In the genomic region with DNA sequence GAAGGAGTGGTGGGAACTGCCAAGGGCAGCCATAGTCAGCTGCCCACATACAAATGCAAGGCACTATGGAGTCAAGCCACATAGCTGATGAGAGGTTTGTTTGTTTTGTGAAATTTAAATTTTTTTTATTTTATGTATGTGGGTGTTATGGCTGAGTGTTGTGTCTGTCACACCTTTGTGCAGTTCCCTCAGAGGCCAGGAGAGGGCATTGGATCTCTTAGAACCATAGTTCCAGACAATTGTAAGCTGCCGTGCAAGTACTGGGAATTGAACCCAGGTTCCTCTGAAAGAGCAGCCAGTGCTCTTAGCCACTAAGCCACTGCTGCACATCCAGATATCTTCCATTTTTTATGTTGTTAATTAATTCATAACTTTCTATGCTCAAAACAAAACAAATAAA, we compare ENCODE assay signal across 7 mouse cellular contexts.
A peak's percentile ranks its signal among the peaks of the same experiment; 100 is the strongest.
DNase-seq lines count a peak whose midpoint lies in the region; TF ChIP-seq lines count a peak whose summit lies in the region.

No protein-coding gene starts in this region.

- no peak for TF ChIP-seq EP300 in ES-Bruce4 (IDR thresholded peaks at IDR 0.05; ENCODE audit: insufficient read depth, low read depth, low read length)

- no peaks in the 10 kb centered on the region for H3K36me3 ChIP-seq in ES-Bruce4 (ENCODE audit: control insufficient read depth, insufficient read depth, low read length, poor library complexity, severe bottlenecking)

- TF ChIP-seq CTCF in layer of hippocampus, adult 2 months (conservative IDR thresholded peaks at IDR 0.05) = peak; percentile 59
- peak; percentile 38 for TF ChIP-seq CTCF in ES-Bruce4 (IDR thresholded peaks at IDR 0.05; ENCODE audit: low read depth, low read length)

- no peaks in the 10 kb centered on the region for H3K9me3 ChIP-seq in ES-Bruce4 (replicated peaks; ENCODE audit: control insufficient read depth, insufficient read depth, low read length, poor library complexity, severe bottlenecking)

- H3K27me3 ChIP-seq in ES-Bruce4 (ENCODE audit: control insufficient read depth, insufficient read depth, low read length, poor library complexity, severe bottlenecking) = no peaks in the 10 kb centered on the region

- no peak overlapping the region for H3K27ac ChIP-seq in layer of hippocampus, adult 2 months
- H3K27ac ChIP-seq in ES-Bruce4 (ENCODE audit: insufficient read depth, low read length) = no peak overlapping the region

- TF ChIP-seq POLR2A in ES-Bruce4 (IDR thresholded peaks at IDR 0.05; ENCODE audit: insufficient read depth, low read length) = no peak

- DNase-seq in layer of hippocampus, adult 2 months (ENCODE audit: low spot score in 2 of 2) = no peak
- DNase-seq in layer of hippocampus, adult 18-20 months (ENCODE audit: low spot score in 2 of 2) = no peak
- peak; percentile 67 for DNase-seq in ZHBTc4 (ENCODE audit: low read depth, low spot score)
- peak; percentile 27 for DNase-seq in retina, embryonic 14.5 days (ENCODE audit: low spot score)
- no peak for DNase-seq in spleen, adult 18-20 months
- no peak for DNase-seq in MN1 (ENCODE audit: low spot score)

- no peak overlapping the region for H3K4me3 ChIP-seq in layer of hippocampus, adult 2 months
- H3K4me3 ChIP-seq in ES-Bruce4 (ENCODE audit: low read depth, low read length) = no peak overlapping the region

- no peaks in the 10 kb centered on the region for H3K4me1 ChIP-seq in ES-Bruce4 (ENCODE audit: control insufficient read depth, insufficient read depth, low read length)

- H3K9ac ChIP-seq in ES-Bruce4 (ENCODE audit: low read depth, poor library complexity, severe bottlenecking) = no peak overlapping the region

Comparison
In these comparisons a context has a peak if more than half of its experiments do, and no peak if none do; other contexts are left out.
1. DNase-seq: peak in ZHBTc4 (single experiment) and retina, embryonic 14.5 days (single experiment); none in layer of hippocampus, adult 2 months (0 of 2), layer of hippocampus, adult 18-20 months (0 of 2), spleen, adult 18-20 months (0 of 2) and MN1 (single experiment).